Mouse (Mus musculus): Measurements from ENCODE around the gene Camkmt.

DNA sequence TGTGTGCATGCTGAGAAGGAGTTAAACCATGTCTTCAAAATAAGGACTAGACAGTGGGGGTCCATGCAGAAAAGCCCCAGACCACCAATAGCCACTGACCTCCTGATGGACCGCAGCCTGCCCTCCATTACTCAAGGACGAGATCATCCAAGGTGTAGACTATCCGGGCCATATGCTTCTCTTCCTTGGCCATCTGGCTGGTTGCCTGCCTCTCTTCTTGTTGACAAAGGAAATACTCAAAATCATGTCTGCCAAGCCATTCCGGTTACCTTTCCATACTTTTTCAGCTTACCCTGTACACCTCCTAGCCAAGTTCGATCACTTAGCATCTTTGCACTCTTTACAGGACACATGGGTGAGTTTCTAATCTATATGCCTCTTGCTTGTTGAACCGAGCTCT, 256.3 kb downstream of the Camkmt start:
- TF ChIP-seq POLR2A (IDR thresholded peaks at IDR 0.05; ENCODE audit: low read depth, low read length) (no peak), CTCF (IDR thresholded peaks at IDR 0.05; ENCODE audit: borderline replicate concordance, insufficient read depth, low read length) (no peak)

Measured in embryonic fibroblast, embryonic 13.5 days (primary cell).